Mouse (Mus musculus): ENCODE data around the gene Mrps12.
"Not testable (repeated sequence)": the region's sequence is repeated elsewhere in the genome, so short reads cannot be mapped to it uniquely, and the experiment has no call there.

Gene Mrps12

DNA sequence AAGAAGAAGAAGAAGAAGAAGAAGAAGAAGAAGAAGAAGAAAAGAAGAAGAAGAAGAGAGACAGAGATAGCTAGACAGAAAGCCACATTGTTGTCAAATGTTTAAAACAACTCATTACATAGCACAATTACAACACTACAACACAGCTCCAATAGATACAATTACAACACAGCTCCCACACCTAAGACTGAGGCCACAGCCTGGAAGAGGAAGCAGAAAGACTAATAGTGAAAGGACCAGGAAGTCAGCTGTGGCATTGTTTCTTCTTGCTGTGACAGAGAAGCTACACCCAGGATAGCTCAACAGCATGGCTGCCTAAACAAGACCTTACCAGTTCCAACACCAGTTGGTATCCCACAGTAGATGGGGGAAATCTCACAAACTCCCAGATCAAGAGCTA lies 32.2 kb downstream of the Mrps12 start:
- no peak for DNase-seq (ENCODE audit: low spot score in 2 of 2)

- DNase-seq (ENCODE audit: low spot score in 2 of 2) = no peak
Observed at GRCm38 (mm10) chr7:28702601-28703143, 38.9 kb downstream of the Mrps12 start.

GRCm38 (mm10) chr7:28701306-28701705 lies 40.3 kb downstream of the Mrps12 start:
- not testable (repeated sequence) for DNase-seq (ENCODE audit: low spot score in 2 of 2)

DNA sequence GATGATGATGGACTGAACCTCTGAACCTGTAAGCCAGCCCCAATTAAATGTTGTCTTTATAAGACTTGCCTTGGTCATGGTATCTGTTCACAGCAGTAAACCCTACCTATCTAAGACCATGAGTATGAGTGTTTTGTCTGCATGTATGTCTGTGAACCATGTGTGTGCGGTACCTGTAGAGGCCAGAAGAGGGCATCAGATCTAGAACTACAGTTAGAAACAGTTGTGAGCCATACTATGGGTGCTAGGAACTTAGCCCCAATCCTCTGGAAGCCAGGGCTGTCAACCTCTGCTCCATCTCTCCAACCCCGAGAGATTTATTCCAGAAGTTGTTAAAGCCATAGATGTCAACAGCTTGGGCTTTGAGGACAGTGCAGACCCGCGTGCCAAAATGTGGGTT lies 41.4 kb downstream of the Mrps12 start:
- DNase-seq (ENCODE audit: low spot score in 2 of 2) = no peak

- no peak for DNase-seq (ENCODE audit: low spot score in 2 of 2)
Observed at GRCm38 (mm10) chr7:28697277-28697676, 44.3 kb downstream of the Mrps12 start.

DNA sequence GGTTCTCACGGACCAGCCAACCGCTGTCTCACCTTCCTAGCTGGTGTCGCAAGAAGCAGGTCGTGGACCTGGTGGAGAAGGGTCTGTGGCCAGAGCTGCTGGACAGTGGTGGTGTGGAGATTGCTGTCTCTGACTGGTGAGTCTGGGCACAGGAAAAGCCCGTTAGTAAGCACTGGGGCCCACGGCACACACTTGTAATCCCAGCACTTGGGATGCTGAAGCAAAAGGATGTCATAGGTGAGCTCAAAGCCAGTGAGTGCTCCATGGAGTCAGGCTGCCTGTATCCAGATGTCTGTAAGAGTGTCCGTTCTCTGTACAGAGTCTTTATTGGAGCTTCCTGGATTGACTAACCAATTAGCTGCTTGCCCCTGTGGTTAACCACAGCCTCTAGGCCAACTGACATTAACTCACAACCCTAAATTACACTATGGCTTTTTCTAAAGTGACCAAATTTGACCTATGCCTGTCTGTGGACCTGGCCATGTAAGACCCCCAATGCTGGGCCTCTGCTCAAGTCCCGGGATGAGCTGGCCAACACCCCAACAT lies 46.6 kb downstream of the Mrps12 start:
- no peak for DNase-seq (ENCODE audit: low spot score in 2 of 2)

DNA sequence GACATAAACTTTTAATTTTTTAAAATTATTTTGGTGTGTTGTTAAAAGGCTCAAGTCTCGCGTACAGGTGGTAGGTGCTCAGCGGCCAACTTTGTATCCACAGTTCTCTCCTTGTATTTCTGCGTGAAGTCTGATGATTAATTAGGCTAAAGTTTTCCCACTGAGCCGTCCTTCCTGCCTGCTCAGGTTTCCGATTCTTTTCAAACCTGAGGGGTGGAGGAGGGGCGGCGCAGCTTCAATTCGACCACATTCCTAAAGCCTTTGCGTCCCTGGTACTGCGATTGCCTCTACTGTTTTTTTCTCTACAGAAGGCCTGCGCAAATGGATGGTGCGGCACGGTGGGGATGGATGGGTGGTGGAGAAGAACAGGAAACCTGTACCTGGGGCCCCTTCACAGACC lies 47.2 kb downstream of the Mrps12 start:
- no peak for DNase-seq (ENCODE audit: low spot score in 2 of 2)

DNA sequence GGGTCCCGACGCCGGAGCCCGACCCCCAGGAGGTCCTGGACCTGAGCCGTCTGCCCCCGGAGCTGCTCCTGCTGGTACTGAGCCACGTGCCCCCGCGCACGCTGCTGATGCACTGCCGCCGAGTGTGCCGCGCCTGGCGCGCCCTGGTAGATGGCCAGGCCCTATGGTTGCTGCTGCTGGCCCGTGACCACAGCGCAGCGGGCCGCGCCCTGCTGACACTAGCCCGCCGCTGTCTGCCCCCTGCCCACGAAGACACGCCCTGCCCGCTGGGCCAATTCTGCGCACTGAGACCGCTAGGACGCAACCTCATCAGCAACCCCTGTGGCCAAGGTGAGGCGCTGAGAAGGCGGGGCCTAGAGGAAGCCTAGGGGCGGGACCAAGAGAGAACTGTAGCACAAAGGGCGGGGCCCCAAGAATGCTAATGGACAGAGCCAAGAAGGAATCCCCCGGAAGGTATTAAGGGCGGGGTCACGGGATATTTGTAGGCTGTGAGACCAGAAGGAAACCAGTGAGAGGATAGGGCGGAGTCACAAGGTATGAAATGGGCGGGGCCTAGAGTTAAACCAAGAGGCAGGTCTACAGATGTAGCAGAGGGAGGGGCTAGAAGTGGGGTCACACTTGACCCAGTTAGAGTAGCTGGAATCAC lies 48.2 kb downstream of the Mrps12 start:
- peak; percentile 77 to 86 for DNase-seq (ENCODE audit: low spot score in 2 of 2)

- no peak for DNase-seq (ENCODE audit: low spot score in 2 of 2)
Observed at GRCm38 (mm10) chr7:28692545-28693320, 48.9 kb downstream of the Mrps12 start, which contains the start of gene Fbxo27. Gene Fbxo27, plus strand, starts transcription at chr7:28692849.

DNA sequence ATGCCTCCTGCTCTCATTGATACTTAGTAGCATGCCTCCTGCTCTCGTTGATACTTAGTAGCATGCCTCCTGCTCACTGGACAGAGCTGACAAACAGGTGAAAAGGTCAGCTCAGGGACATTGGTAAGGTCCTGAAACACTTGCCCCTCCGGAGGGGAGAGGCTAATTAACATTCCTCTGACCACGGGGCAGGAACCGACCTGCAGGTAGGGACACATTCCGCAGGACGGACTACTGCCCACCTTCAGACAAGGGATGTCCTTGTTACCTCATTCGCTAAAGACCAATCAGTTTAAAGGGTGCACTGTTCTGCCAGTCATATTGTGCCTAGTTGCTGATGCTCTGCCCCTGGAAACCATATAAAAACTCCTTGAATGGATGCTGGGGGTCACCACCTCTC lies 50.5 kb downstream of the Mrps12 start:
- no peak for DNase-seq (ENCODE audit: low spot score in 2 of 2)

All from spleen, postnatal 36 days (tissue).